Mouse (Mus musculus): Measurements from ENCODE around the gene Itpr2.

DNA sequence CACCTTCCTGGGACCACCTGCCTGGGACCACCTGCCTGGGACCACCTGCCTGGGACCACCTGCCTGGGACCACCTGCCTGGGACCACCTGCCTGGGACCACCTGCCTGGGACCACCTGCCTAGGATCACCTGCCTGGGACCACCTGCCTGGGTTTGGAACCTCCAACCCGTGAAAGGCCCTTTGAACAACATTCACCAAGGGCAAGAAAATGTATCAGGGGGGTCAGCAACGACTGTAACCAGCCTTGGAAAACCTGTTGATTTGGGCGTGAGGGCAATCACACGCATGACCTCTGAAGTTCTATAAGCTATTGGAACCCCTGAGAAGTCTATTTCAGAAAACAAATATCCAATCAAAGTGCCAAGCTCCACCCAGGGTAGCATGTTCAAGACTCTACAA is 2.5 kb downstream of the Itpr2 start:
- TF ChIP-seq CTCF (IDR thresholded peaks at IDR 0.05; ENCODE audit: low read depth, low read length): no peak
- no peak for TF ChIP-seq EP300 (IDR thresholded peaks at IDR 0.05; ENCODE audit: insufficient read depth, low read depth, low read length)
- no peak for TF ChIP-seq POLR2A (IDR thresholded peaks at IDR 0.05; ENCODE audit: insufficient read depth, low read length)
